Mouse (Mus musculus): ENCODE results near the gene Olfr648. TPM values are rescaled to one million over a fixed set of nuclear protein-coding genes. Genes with fewer than 3 reads are reported as not detected.
A peak's percentile ranks its signal among the peaks of the same experiment; 100 is the strongest.

Olfr648 gene
- polyA plus RNA-seq, 1 experiment from 2014 or later = 0.08 TPM

DNA sequence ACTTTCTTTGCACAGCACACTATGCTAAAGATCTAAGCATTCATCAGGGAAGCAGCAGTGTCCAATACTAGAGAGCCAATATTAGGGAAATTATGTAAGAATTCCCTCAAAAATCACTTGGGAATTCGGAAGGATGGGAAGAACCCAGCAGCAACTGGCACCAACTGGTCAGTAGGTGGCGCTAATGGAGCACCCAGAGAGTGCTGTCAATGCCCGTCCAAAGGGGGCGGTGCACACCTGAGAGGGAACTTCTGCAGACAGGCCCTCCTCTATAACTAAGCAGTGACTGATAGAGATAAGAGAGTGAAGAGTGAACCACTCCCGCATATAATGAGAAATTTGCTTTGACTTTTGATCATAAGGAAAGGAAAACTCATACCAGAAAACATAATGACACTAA is 16.6 kb upstream of the Olfr648 start:
- no peak overlapping the region for H3K4me2 ChIP-seq (replicated peaks; ENCODE audit: low read depth)
- ATAC-seq (ENCODE audit: low FRiP score, low TSS enrichment) (peak; percentile 86), DNase-seq (ENCODE audit: low spot score) (peak; percentile 82)
- no peaks in the 10 kb centered on the region for H3K27me3 ChIP-seq (ENCODE audit: control insufficient read depth, insufficient read depth, low read length)
- H3K9ac ChIP-seq (ENCODE audit: low read length) = no peak overlapping the region
- no peaks in the 10 kb centered on the region for H3K36me3 ChIP-seq (ENCODE audit: control insufficient read depth, insufficient read depth, low read length)
- WGBS = 2% methylated on average over 5 of the region's 5 CpGs
- no peaks in the 10 kb centered on the region for H3K9me3 ChIP-seq (ENCODE audit: control insufficient read depth, low read length)
- H3K4me1 ChIP-seq (replicated peaks; ENCODE audit: control insufficient read depth, insufficient read depth) = no peaks in the 10 kb centered on the region
- no peak overlapping the region for H3K4me3 ChIP-seq (ENCODE audit: low read depth, low read length)
- TF ChIP-seq EP300 (optimal IDR thresholded peaks at IDR 0.05) (no peak), CTCF (IDR thresholded peaks at IDR 0.05; ENCODE audit: low read depth) (peak; percentile 98)
- no peak overlapping the region for H3K27ac ChIP-seq (replicated peaks)

DNA sequence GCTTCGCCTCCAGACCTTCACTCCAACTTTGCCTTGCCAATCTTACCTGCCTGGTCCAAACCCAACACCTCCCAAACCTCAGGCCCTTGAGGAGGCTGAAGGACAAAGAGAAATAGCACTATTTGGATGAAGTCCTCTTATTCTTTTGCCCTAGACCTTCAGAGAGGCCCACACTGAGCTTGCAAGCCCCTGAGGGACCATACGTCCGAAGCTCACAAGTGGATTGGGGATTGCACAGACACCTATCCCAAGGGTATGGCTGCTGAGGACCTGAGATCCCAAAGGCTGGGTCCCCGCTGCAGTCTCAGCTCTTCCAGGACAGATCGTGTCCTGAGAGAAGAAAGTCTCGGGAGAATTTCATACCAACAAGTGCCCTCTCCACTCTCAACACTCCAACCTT is 12.7 kb upstream of the Olfr648 start, which contains the start of gene Olfr649:
Olfr649 (minus strand) TSS at position 101 of the 400 bp plus-strand sequence.
- no peak within 1 kb of the TSS for H3K4me3 ChIP-seq (ENCODE audit: low read depth, low read length)
- no peak for ATAC-seq (ENCODE audit: low FRiP score, low TSS enrichment)
- H3K4me1 ChIP-seq (replicated peaks; ENCODE audit: control insufficient read depth, insufficient read depth) = no peaks in the 10 kb centered on the region
- 76% methylated on average over 6 of the region's 6 CpGs for WGBS
- no peak within 1 kb of the TSS for H3K4me2 ChIP-seq (replicated peaks; ENCODE audit: low read depth)
- no peak for TF ChIP-seq CTCF (IDR thresholded peaks at IDR 0.05; ENCODE audit: low read depth)
- no peak for TF ChIP-seq EP300 (optimal IDR thresholded peaks at IDR 0.05)
- H3K36me3 ChIP-seq (ENCODE audit: control insufficient read depth, insufficient read depth, low read length) = no peaks in the 10 kb centered on the region
- no peaks in the 10 kb centered on the region for H3K9me3 ChIP-seq (ENCODE audit: control insufficient read depth, low read length)
- no peak within 1 kb of the TSS for H3K27ac ChIP-seq (replicated peaks)
- H3K9ac ChIP-seq (ENCODE audit: low read length) = no peak within 1 kb of the TSS
- no peaks in the 10 kb centered on the region for H3K27me3 ChIP-seq (ENCODE audit: control insufficient read depth, insufficient read depth, low read length)
- no peak for DNase-seq (ENCODE audit: low spot score)

DNA sequence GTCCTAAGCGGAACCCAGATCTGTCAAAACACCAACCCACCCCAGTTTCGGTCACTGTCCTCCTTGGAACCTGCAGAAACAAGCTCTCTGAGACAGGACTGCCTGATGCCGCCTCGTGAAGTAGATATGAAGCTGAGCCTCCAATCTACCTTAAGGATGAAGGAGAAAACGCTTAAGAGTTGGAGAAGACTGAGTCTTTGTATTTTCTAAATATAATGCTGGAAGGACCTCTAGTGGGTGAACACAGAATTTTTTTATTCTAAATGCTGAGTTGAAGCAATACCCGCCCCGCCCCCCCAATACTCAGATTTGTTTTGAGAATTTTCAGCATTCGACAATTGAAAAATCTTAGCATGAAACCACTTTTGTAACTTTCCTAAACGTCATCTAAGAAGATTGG is 8.1 kb upstream of the Olfr648 start:
- ATAC-seq (ENCODE audit: low FRiP score, low TSS enrichment) = no peak
- Histone ChIP-seq H3K4me3 (ENCODE audit: low read depth, low read length) (no peak overlapping the region), H3K4me2 (replicated peaks; ENCODE audit: low read depth) (no peak overlapping the region), H3K27me3 (ENCODE audit: control insufficient read depth, insufficient read depth, low read length) (no peaks in the 10 kb centered on the region), H3K36me3 (ENCODE audit: control insufficient read depth, insufficient read depth, low read length) (no peaks in the 10 kb centered on the region), H3K9ac (ENCODE audit: low read length) (no peak overlapping the region), H3K9me3 (ENCODE audit: control insufficient read depth, low read length) (no peaks in the 10 kb centered on the region), H3K27ac (replicated peaks) (no peak overlapping the region), H3K4me1 (replicated peaks; ENCODE audit: control insufficient read depth, insufficient read depth) (no peaks in the 10 kb centered on the region)
- no peak for DNase-seq (ENCODE audit: low spot score)
- 60% methylated on average over 9 of the region's 9 CpGs for WGBS
- TF ChIP-seq CTCF (IDR thresholded peaks at IDR 0.05; ENCODE audit: low read depth) = no peak
- no peak for TF ChIP-seq EP300 (optimal IDR thresholded peaks at IDR 0.05)

DNA sequence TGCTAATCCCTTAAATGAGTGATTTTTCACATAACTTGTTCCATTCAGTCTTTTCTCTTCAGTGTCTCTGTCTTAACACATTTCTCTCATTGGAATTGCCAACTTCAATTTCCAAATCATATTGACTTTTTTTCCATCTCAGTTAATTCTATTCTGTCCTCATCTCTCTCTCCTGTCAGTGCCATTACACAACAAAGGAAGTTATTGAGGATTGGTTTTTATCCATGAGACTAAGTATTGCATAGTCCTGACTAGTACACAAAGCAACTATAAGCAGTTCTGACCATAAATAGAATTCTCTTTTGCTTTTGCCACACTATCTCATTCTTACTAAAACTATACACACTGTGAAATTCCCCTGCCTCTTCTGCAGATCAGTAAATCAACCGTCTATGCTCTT is 4.1 kb downstream of the Olfr648 start:
- no peak for ATAC-seq (ENCODE audit: low FRiP score, low TSS enrichment)
- Histone ChIP-seq H3K27me3 (ENCODE audit: control insufficient read depth, insufficient read depth, low read length) (no peaks in the 10 kb centered on the region), H3K4me1 (replicated peaks; ENCODE audit: control insufficient read depth, insufficient read depth) (no peaks in the 10 kb centered on the region), H3K4me2 (replicated peaks; ENCODE audit: low read depth) (no peak overlapping the region), H3K4me3 (ENCODE audit: low read depth, low read length) (no peak overlapping the region), H3K9me3 (ENCODE audit: control insufficient read depth, low read length) (no peaks in the 10 kb centered on the region), H3K36me3 (ENCODE audit: control insufficient read depth, insufficient read depth, low read length) (no peaks in the 10 kb centered on the region), H3K9ac (ENCODE audit: low read length) (no peak overlapping the region), H3K27ac (replicated peaks) (no peak overlapping the region)
- no peak for DNase-seq (ENCODE audit: low spot score)
- WGBS = 83% methylated on average over 1 of the region's 1 CpGs
- TF ChIP-seq CTCF (IDR thresholded peaks at IDR 0.05; ENCODE audit: low read depth) = no peak
- TF ChIP-seq EP300 (optimal IDR thresholded peaks at IDR 0.05) = no peak

DNA sequence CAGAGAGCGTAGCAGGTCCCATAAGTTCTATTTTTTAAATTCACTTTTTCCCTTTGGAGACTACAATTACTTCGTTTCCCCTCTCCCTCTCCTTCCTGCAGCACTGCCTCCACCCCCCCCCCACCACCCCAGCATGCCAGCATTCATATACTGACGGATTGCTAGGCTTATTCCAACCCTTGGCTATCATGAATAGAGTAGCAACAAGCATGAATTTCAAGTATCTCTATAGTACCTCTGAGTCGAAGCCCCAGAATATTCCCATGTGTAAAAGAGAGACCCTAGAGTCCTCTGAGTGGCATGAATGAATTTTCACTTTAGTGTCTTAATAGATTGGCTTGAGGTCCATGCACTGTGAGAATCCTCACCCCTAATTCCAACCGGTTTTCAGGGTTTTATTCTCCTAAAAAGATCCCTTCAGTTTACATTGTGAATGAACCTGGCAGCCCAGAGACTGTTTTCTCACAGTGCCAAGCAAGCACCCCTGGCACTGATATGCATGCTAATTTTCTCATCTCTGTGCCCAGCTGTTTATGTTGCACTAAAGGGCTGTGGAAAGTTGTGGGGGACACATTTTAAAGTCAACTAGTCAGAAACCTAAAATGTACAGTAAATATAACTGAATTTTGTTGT is 4.7 kb downstream of the Olfr648 start:
- Histone ChIP-seq H3K36me3 (ENCODE audit: control insufficient read depth, insufficient read depth, low read length) (no peaks in the 10 kb centered on the region), H3K27me3 (ENCODE audit: control insufficient read depth, insufficient read depth, low read length) (no peaks in the 10 kb centered on the region), H3K27ac (replicated peaks) (no peak overlapping the region), H3K9me3 (ENCODE audit: control insufficient read depth, low read length) (no peaks in the 10 kb centered on the region), H3K4me2 (replicated peaks; ENCODE audit: low read depth) (no peak overlapping the region), H3K4me3 (ENCODE audit: low read depth, low read length) (no peak overlapping the region), H3K4me1 (replicated peaks; ENCODE audit: control insufficient read depth, insufficient read depth) (no peaks in the 10 kb centered on the region), H3K9ac (ENCODE audit: low read length) (no peak overlapping the region)
- ATAC-seq (ENCODE audit: low FRiP score, low TSS enrichment) (no peak), DNase-seq (ENCODE audit: low spot score) (no peak)
- 72% methylated on average over 5 of the region's 5 CpGs for WGBS
- no peak for TF ChIP-seq EP300 (optimal IDR thresholded peaks at IDR 0.05)
- no peak for TF ChIP-seq CTCF (IDR thresholded peaks at IDR 0.05; ENCODE audit: low read depth)

DNA sequence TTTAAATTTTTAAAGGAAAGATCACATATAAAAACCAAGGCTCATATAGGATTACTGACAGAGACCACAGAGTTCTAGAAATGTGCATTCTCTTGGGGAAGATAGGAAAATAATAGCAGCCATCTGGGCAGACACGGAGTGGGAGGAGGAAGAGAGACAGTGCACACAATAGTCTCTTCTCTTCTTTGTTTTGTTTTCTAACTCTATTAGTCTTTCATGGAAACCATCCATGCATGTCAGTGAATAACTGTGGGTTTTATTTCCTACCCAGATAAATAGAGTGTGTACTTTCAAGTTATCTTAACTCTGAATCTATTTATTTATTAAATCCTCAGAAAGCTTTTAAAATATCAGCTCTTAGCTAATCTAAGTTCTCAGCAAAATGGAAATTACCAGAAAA is 8.1 kb downstream of the Olfr648 start:
- H3K27ac ChIP-seq (replicated peaks) = no peak overlapping the region
- 68% methylated on average over 1 of the region's 1 CpGs for WGBS
- DNase-seq (ENCODE audit: low spot score) (no peak), ATAC-seq (ENCODE audit: low FRiP score, low TSS enrichment) (no peak)
- no peak overlapping the region for H3K4me3 ChIP-seq (ENCODE audit: low read depth, low read length)
- H3K9me3 ChIP-seq (ENCODE audit: control insufficient read depth, low read length) = no peaks in the 10 kb centered on the region
- H3K36me3 ChIP-seq (ENCODE audit: control insufficient read depth, insufficient read depth, low read length) = no peaks in the 10 kb centered on the region
- no peaks in the 10 kb centered on the region for H3K27me3 ChIP-seq (ENCODE audit: control insufficient read depth, insufficient read depth, low read length)
- no peaks in the 10 kb centered on the region for H3K4me1 ChIP-seq (replicated peaks; ENCODE audit: control insufficient read depth, insufficient read depth)
- H3K9ac ChIP-seq (ENCODE audit: low read length) = no peak overlapping the region
- no peak overlapping the region for H3K4me2 ChIP-seq (replicated peaks; ENCODE audit: low read depth)
- no peak for TF ChIP-seq EP300 (optimal IDR thresholded peaks at IDR 0.05)
